Comparison of ENCODE assay signal across 14 mouse cellular contexts in genomic region chr15:77952921-77953320, GRCm38 (mm10).
"Had no signal": no experiment of that assay in that cellular context is flagged by ENCODE, and none has a peak within 500 bp of the region (broad histone marks: within the 10 kb centered on the region; RNA-seq: fewer than 3 reads in every experiment).

No protein-coding gene starts in this region.

- H3K27ac ChIP-seq: kidney, postnatal 0 days; limb, embryonic 10.5 days; liver, embryonic 13.5 days; lung, embryonic 15.5 days; macrophage; midbrain, embryonic 15.5 days; neural tube, embryonic 13.5 days had no signal

- H3K27me3 ChIP-seq: midbrain, embryonic 15.5 days had no signal

- H3K36me3 ChIP-seq: lung, embryonic 15.5 days had no signal

- DNase-seq: kidney, postnatal 36 days; liver, embryonic 13.5 days; liver, postnatal 0 days; lung, postnatal 14 days; right cerebral cortex, postnatal 25 days; thymus, postnatal 36 days had no signal

- ATAC-seq: liver, postnatal 0 days; midbrain, embryonic 15.5 days had no signal

- H3K4me2 ChIP-seq: liver, embryonic 13.5 days; lung, embryonic 15.5 days; midbrain, embryonic 11.5 days; midbrain, embryonic 15.5 days; neural tube, embryonic 13.5 days had no signal

- H3K9me3 ChIP-seq: limb, embryonic 10.5 days; liver, embryonic 13.5 days; lung, embryonic 15.5 days; megakaryocyte, embryonic 14.5 days; midbrain, embryonic 15.5 days; neural tube, embryonic 13.5 days had no signal

- H3K4me3 ChIP-seq: limb, embryonic 10.5 days; liver, embryonic 13.5 days; lung, embryonic 15.5 days; megakaryocyte, embryonic 14.5 days; midbrain, embryonic 15.5 days; neural tube, embryonic 13.5 days had no signal

- H3K9ac ChIP-seq: liver, embryonic 13.5 days; liver, postnatal 0 days; lung, embryonic 15.5 days; midbrain, embryonic 15.5 days; neural tube, embryonic 13.5 days had no signal
